9 mouse cellular contexts compared by ENCODE assay signal in genomic region chr4:127168914-127169345, GRCm38 (mm10). TPM values are rescaled to one million over a fixed set of nuclear protein-coding genes. Genes with fewer than 3 reads are reported as not detected.
DNase-seq lines count a peak whose midpoint lies in the region; ATAC-seq and TF ChIP-seq lines count a peak whose summit lies in the region.
"Had no signal": no experiment of that assay in that cellular context is flagged by ENCODE, and none has a peak within 500 bp of the region (broad histone marks: within the 10 kb centered on the region; RNA-seq: fewer than 3 reads in every experiment).

TSS of gene Dlgap3 (plus strand) at chr4:127169204.

- in situ Hi-C loops in Patski (cut with MboI; ENCODE audit: low pct_unique_long_range_greater_than_20kb) = no loop called here

- POLR2A ChIA-PET in Patski (lab: Charles Lee) = no interaction called here

- H3K9me3 ChIP-seq in embryonic facial prominence, embryonic 10.5 days = no peaks in the 10 kb centered on the region
- no peaks in the 10 kb centered on the region for H3K9me3 ChIP-seq in hindbrain, embryonic 11.5 days (ENCODE audit: control insufficient read depth, low read length)
- no peaks in the 10 kb centered on the region for H3K9me3 ChIP-seq in limb, embryonic 11.5 days (ENCODE audit: control insufficient read depth, low read length)
- H3K9me3 ChIP-seq in midbrain, embryonic 16.5 days (replicated peaks; ENCODE audit: control insufficient read depth, low read length, poor library complexity, severe bottlenecking) = 0 out of 2 replicates have a peak, but pooled peaks cover 2% of the 10 kb centered on the region

- DNase-seq in gastrocnemius, postnatal 14 days = peak; percentile 13
- DNase-seq in gastrocnemius, adult 18-20 months (ENCODE audit: low spot score) = no peak
- no peak for DNase-seq in Patski (ENCODE audit: low read depth, low spot score)
- no peak for DNase-seq in embryonic facial prominence, embryonic 10.5 days (ENCODE audit: low spot score)
- DNase-seq in hindbrain, embryonic 11.5 days (ENCODE audit: low spot score) = peak; percentile 75
- DNase-seq in limb, embryonic 11.5 days (ENCODE audit: low spot score) = no peak
- no peak for DNase-seq in urinary bladder, adult 2 months (ENCODE audit: low spot score)

- TF ChIP-seq CTCF in Patski (IDR thresholded peaks at IDR 0.05) = no peak

- peaks cover 22% of the 10 kb centered on the region for H3K4me1 ChIP-seq in embryonic facial prominence, embryonic 10.5 days
- H3K4me1 ChIP-seq in hindbrain, embryonic 11.5 days (replicated peaks; ENCODE audit: control insufficient read depth, insufficient read depth, low read length) = peaks cover 6% of the 10 kb centered on the region; the same call in 1 of the 2 replicates
- peaks cover 9% of the 10 kb centered on the region for H3K4me1 ChIP-seq in limb, embryonic 11.5 days (ENCODE audit: control insufficient read depth, insufficient read depth, low read length)
- peaks cover 47% of the 10 kb centered on the region for H3K4me1 ChIP-seq in midbrain, embryonic 16.5 days (ENCODE audit: control insufficient read depth, insufficient read depth, low read length)

- under 1% methylated on average over 67 of the region's 67 CpGs for WGBS in embryonic facial prominence, embryonic 10.5 days
- WGBS in hindbrain, embryonic 11.5 days = under 1% methylated on average over 39 of the region's 67 CpGs
- WGBS in limb, embryonic 11.5 days = 0% methylated on average over 34 of the region's 67 CpGs
- under 1% methylated on average over 34 of the region's 67 CpGs for WGBS in midbrain, embryonic 16.5 days

- peak within 1 kb of the TSS; percentile 72 for H3K9ac ChIP-seq in hindbrain, embryonic 11.5 days (ENCODE audit: low read depth, low read length)
- H3K9ac ChIP-seq in limb, embryonic 11.5 days (ENCODE audit: low read length) = peak within 1 kb of the TSS; percentile 45; the same call in 1 of the 2 replicates
- peak within 1 kb of the TSS; percentile 97 for H3K9ac ChIP-seq in midbrain, embryonic 16.5 days (ENCODE audit: low read depth, low read length)

- no peaks in the 10 kb centered on the region for H3K36me3 ChIP-seq in embryonic facial prominence, embryonic 10.5 days (replicated peaks)
- no peaks in the 10 kb centered on the region for H3K36me3 ChIP-seq in hindbrain, embryonic 11.5 days (ENCODE audit: control insufficient read depth, insufficient read depth, low read length)
- no peaks in the 10 kb centered on the region for H3K36me3 ChIP-seq in limb, embryonic 11.5 days (ENCODE audit: control insufficient read depth, insufficient read depth, low read length)
- H3K36me3 ChIP-seq in midbrain, embryonic 16.5 days (ENCODE audit: control insufficient read depth, insufficient read depth, low read length) = no peaks in the 10 kb centered on the region
- H3K36me3 ChIP-seq: G1E had no signal

- intact Hi-C loops in gastrocnemius, postnatal 14 days (cut with DNase I; ENCODE audit: low total_unique reads) = no loop called here

- H3K27ac ChIP-seq in embryonic facial prominence, embryonic 10.5 days (replicated peaks) = peak within 1 kb of the TSS; percentile 75
- peak within 1 kb of the TSS; percentile 77 for H3K27ac ChIP-seq in hindbrain, embryonic 11.5 days (ENCODE audit: low read depth, low read length)
- H3K27ac ChIP-seq in limb, embryonic 11.5 days (replicated peaks; ENCODE audit: low read depth, low read length) = no peak within 1 kb of the TSS
- H3K27ac ChIP-seq in midbrain, embryonic 16.5 days (ENCODE audit: low read length) = peak within 1 kb of the TSS; percentile 83

- CTCF ChIA-PET in Patski (lab: Charles Lee) = no interaction called here

- H3K4me2 ChIP-seq in hindbrain, embryonic 11.5 days (replicated peaks; ENCODE audit: low read depth, low read length) = peak within 1 kb of the TSS; percentile 65
- peak within 1 kb of the TSS; percentile 100 for H3K4me2 ChIP-seq in limb, embryonic 11.5 days (ENCODE audit: low read depth, severe bottlenecking)
- H3K4me2 ChIP-seq in midbrain, embryonic 16.5 days (ENCODE audit: low read length) = peak within 1 kb of the TSS; percentile 95

- peak; percentile 49 for ATAC-seq in Patski
- ATAC-seq in hindbrain, embryonic 11.5 days (ENCODE audit: low FRiP score) = peak; percentile 74
- peak; percentile 25; the same call in 1 of the 2 replicates for ATAC-seq in limb, embryonic 11.5 days (ENCODE audit: insufficient number of reproducible peaks, low FRiP score, low TSS enrichment, low read depth)
- peak; percentile 70 for ATAC-seq in midbrain, embryonic 16.5 days

- peaks cover 25% of the 10 kb centered on the region for H3K27me3 ChIP-seq in Patski
- H3K27me3 ChIP-seq in embryonic facial prominence, embryonic 10.5 days (replicated peaks; ENCODE audit: low read depth, poor library complexity, severe bottlenecking) = peaks cover 70% of the 10 kb centered on the region
- H3K27me3 ChIP-seq in hindbrain, embryonic 11.5 days (ENCODE audit: control insufficient read depth, insufficient read depth, low read length) = no peaks in the 10 kb centered on the region; the same call in 1 of the 2 replicates
- H3K27me3 ChIP-seq in limb, embryonic 11.5 days (ENCODE audit: control insufficient read depth, insufficient read depth, low read length) = peaks cover 47% of the 10 kb centered on the region
- no peaks in the 10 kb centered on the region for H3K27me3 ChIP-seq in midbrain, embryonic 16.5 days (ENCODE audit: control insufficient read depth, insufficient read depth, low read depth, low read length)

- peak within 1 kb of the TSS; percentile 86 for H3K4me3 ChIP-seq in embryonic facial prominence, embryonic 10.5 days
- H3K4me3 ChIP-seq in hindbrain, embryonic 11.5 days (ENCODE audit: low read depth, low read length) = peak within 1 kb of the TSS; percentile 47
- H3K4me3 ChIP-seq in limb, embryonic 11.5 days (ENCODE audit: low read depth, low read length) = peak within 1 kb of the TSS; percentile 65
- H3K4me3 ChIP-seq in midbrain, embryonic 16.5 days (ENCODE audit: low read depth, low read length) = peak within 1 kb of the TSS; percentile 95

RNA-seq across cellular contexts. Expression of gene Dlgap3, which starts in this region (rescaled TPM):
- total RNA-seq in gastrocnemius, postnatal 14 days (2021) = under 1 TPM; 0.18 to 0.27 TPM
- total RNA-seq in gastrocnemius, adult 18-20 months (2021) = under 1 TPM in 1 of 2 experiments, not detected in 1; 0.21 TPM
- 0.85 TPM for polyA plus RNA-seq in Patski (2021)
- polyA plus RNA-seq in embryonic facial prominence, embryonic 10.5 days (2016; fragmentation: Nextera tagmentation; extraction: Ambion mirVana) = 0.83 and 0.98 TPM in 2 replicates
- 6.7 and 7.1 TPM in 2 replicates for polyA plus RNA-seq in hindbrain, embryonic 11.5 days (2014; fragmentation: Nextera tagmentation; extraction: Ambion mirVana)
- polyA plus RNA-seq in limb, embryonic 11.5 days (2014; fragmentation: Nextera tagmentation; extraction: Ambion mirVana) = 0.20 and 0.25 TPM in 2 replicates
- 17.6 and 19.5 TPM in 2 replicates for polyA plus RNA-seq in midbrain, embryonic 16.5 days (2015; fragmentation: Nextera tagmentation; extraction: Ambion mirVana)
- polyA plus RNA-seq in urinary bladder, adult 2 months (2012; rRNA removed) = 0.16 and 0.18 TPM in 2 replicates
- polyA plus RNA-seq: G1E had no signal

Comparison
In these comparisons a context has a peak if more than half of its experiments do, and no peak if none do; other contexts are left out.
1. Peak in DNase-seq in gastrocnemius, postnatal 14 days; RNA of the gene not detected or under 1 TPM.
2. Peak in ATAC-seq in Patski; RNA of the gene not detected or under 1 TPM.
3. Peak in ATAC-seq, H3K4me3 ChIP-seq, H3K9ac ChIP-seq and H3K4me2 ChIP-seq in limb, embryonic 11.5 days; RNA of the gene not detected or under 1 TPM.
4. H3K9ac ChIP-seq: peak in every context shown above with its lines; median percentile 97 in midbrain, embryonic 16.5 days; 72 in hindbrain, embryonic 11.5 days; 45 in limb, embryonic 11.5 days.